Mouse (Mus musculus) stomach, postnatal 0 days (tissue): Measurements from ENCODE around the gene Gpsm1. TPM values are rescaled to one million over a fixed set of nuclear protein-coding genes. Genes with fewer than 3 reads are reported as not detected.

ENCODE experiments used
- ATAC-seq: fragments of 200-750 bp; cut with Nextera tagmentation; 2 replicates; pipeline ENCODE4 v1.8.0; 2017; ENCODE audit not compliant: low FRiP score, low TSS enrichment
- DNase-seq: peaks from one replicate; pipeline ENCODE4 v3.0.0-alpha.2; 2016; ENCODE audit warnings: low spot score
- H3K27ac ChIP-seq: fragments of 300-500 bp; sonication (generic); replicated peaks from 2 replicates; pipeline ENCODE4 v1.5.1; 2014; ENCODE audit warnings: mild to moderate bottlenecking, control low read depth
- H3K27me3 ChIP-seq: fragments of 300-500 bp; sonication (generic); 2 replicates; pipeline ENCODE4 v1.6.1; 2014; ENCODE audit warnings: low read length; ENCODE audit not compliant: control insufficient read depth, insufficient read depth
- H3K36me3 ChIP-seq: fragments of 300-500 bp; sonication (generic); 2 replicates; pipeline ENCODE4 v1.6.1; 2014; ENCODE audit warnings: low read length, mixed read lengths; ENCODE audit not compliant: control insufficient read depth, insufficient read depth
- H3K4me1 ChIP-seq: fragments of 300-500 bp; sonication (generic); replicated peaks from 2 replicates; pipeline ENCODE4 v1.6.1; 2014; ENCODE audit warnings: antibody characterized with exemption; ENCODE audit not compliant: control insufficient read depth, insufficient read depth
- H3K4me2 ChIP-seq: fragments of 300-500 bp; sonication (generic); replicated peaks from 2 replicates; pipeline ENCODE4 v1.6.1; 2014; ENCODE audit warnings: low read depth, mild to moderate bottlenecking, control low read depth, moderate library complexity
- H3K4me3 ChIP-seq: fragments of 300-500 bp; sonication (generic); 2 replicates; pipeline ENCODE4 v1.5.1; 2014; ENCODE audit warnings: low read depth, low read length, control low read depth
- H3K9ac ChIP-seq: fragments of 300-500 bp; sonication (generic); 2 replicates; pipeline ENCODE4 v1.6.1; 2014; ENCODE audit warnings: mild to moderate bottlenecking, low read length, control low read depth, mixed read lengths
- H3K9me3 ChIP-seq: fragments of 300-500 bp; sonication (generic); 2 replicates; pipeline ENCODE4 v1.6.1; 2016; ENCODE audit warnings: low read length; ENCODE audit not compliant: control insufficient read depth
- CTCF ChIP-seq: IDR thresholded peaks from 2 replicates; pipeline ENCODE4 v1.5.1; 2016; ENCODE audit warnings: antibody characterized with exemption, low read depth, mild to moderate bottlenecking, moderate library complexity
- EP300 ChIP-seq: optimal IDR thresholded peaks from 2 replicates; pipeline ENCODE3; 2016; ENCODE audit warnings: antibody characterized with exemption
- WGBS: fragments of 180-500 bp; shearing (Covaris S2); extraction: QIAGEN DNeasy Blood & Tissue Kit; methylation state at CpG from one replicate; pipeline ENCODE4 v1.1.7; 2014; 5-methylcytosine and 5-hydroxymethylcytosine counted together
- polyA plus RNA-seq: library from polyadenylated mRNA; unstranded; fragments of >200 nt; fragmentation: Nextera tagmentation; extraction: Ambion mirVana; gene quantifications from 2 replicates; pipeline ENCODE4 v1.2.1, GENCODE M21; 2015

Gpsm1 gene
- polyA plus RNA-seq, 1 experiment from 2014 or later: 20.9 TPM

- H3K27ac ChIP-seq: no peak overlapping the region
- H3K4me2 ChIP-seq: no peak overlapping the region
- TF ChIP-seq EP300 (no peak), CTCF (no peak)
- H3K4me1 ChIP-seq: no peaks in the 10 kb centered on the region; the same call in 1 of the 2 replicates
- DNase-seq (no peak), ATAC-seq (no peak)
- 84% methylated on average over 4 of the region's 4 CpGs for WGBS
- no peaks in the 10 kb centered on the region for H3K27me3 ChIP-seq
- H3K9me3 ChIP-seq: no peaks in the 10 kb centered on the region
- H3K36me3 ChIP-seq: no peaks in the 10 kb centered on the region
- no peak overlapping the region for H3K9ac ChIP-seq
- no peak overlapping the region for H3K4me3 ChIP-seq
Observed at GRCm38 (mm10) chr2:26356231-26356630, 40.9 kb downstream of the Gpsm1 start.

GRCm38 (mm10) chr2:26356678-26357077 is 41.4 kb downstream of the Gpsm1 start:
- no peak for DNase-seq
- 72% methylated on average over 7 of the region's 7 CpGs for WGBS
- Histone ChIP-seq H3K4me3 (no peak overlapping the region), H3K36me3 (no peaks in the 10 kb centered on the region), H3K27me3 (no peaks in the 10 kb centered on the region), H3K4me1 (no peaks in the 10 kb centered on the region; the same call in 1 of the 2 replicates), H3K4me2 (no peak overlapping the region), H3K9me3 (no peaks in the 10 kb centered on the region), H3K9ac (no peak overlapping the region), H3K27ac (no peak overlapping the region)
- ATAC-seq: no peak
- TF ChIP-seq CTCF: no peak
- no peak for TF ChIP-seq EP300

- ATAC-seq: peak; percentile 63
- WGBS: 38% methylated on average over 15 of the region's 15 CpGs
Observed at GRCm38 (mm10) chr2:26357484-26357883, 42.2 kb downstream of the Gpsm1 start.

DNA sequence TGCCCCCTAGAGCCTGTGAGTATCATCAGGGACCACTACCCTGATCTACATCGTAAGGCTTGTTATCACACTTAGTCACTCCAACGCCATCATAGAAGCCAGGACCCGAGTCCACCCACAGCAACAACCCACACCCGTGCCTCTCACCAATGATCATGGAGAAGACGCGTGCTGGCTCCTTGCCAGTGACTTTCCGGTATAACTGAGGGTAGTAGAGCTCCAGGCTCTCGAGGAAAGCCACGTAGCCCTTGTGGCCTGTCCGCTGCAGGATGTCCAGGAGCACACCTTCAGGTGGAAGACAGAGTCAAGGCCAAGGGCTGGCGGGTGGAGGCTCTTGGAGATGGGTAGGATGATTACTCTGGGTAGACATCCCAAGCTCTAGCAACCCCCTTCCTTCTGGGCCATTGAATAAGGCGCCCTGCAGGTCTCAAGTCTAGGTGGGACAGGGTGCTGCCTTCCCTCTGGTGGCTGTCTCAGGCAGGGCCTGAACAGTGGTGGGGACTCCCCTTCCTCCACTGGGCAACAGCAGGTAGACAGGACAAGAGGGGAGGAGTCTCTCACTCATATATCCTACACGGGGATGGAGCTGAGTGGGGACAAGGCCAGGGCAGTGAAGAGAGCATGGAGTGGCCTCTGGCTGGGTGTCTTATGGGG is 43.5 kb downstream of the Gpsm1 start:
- DNase-seq: no peak
- Histone ChIP-seq H3K27me3 (no peaks in the 10 kb centered on the region), H3K36me3 (peaks cover 4% of the 10 kb centered on the region; the same call in 1 of the 2 replicates), H3K4me3 (no peak overlapping the region), H3K9ac (no peak overlapping the region), H3K4me2 (no peak overlapping the region), H3K27ac (no peak overlapping the region), H3K4me1 (no peaks in the 10 kb centered on the region), H3K9me3 (no peaks in the 10 kb centered on the region)
- WGBS: 84% methylated on average over 13 of the region's 13 CpGs
- ATAC-seq: no peak
- TF ChIP-seq CTCF (no peak), EP300 (no peak)

More at GRCm38 (mm10) chr2:26357484-26357883, 42.2 kb downstream of the Gpsm1 start:
- no peak overlapping the region for H3K4me3 ChIP-seq
- TF ChIP-seq EP300 (no peak), CTCF (peak; percentile 68)
- DNase-seq: peak; percentile 75
- no peak overlapping the region for H3K4me2 ChIP-seq
- no peak overlapping the region for H3K9ac ChIP-seq
- no peak overlapping the region for H3K27ac ChIP-seq
- no peaks in the 10 kb centered on the region for H3K36me3 ChIP-seq
- no peaks in the 10 kb centered on the region for H3K27me3 ChIP-seq
- no peaks in the 10 kb centered on the region; the same call in 1 of the 2 replicates for H3K4me1 ChIP-seq
- H3K9me3 ChIP-seq: no peaks in the 10 kb centered on the region

DNA sequence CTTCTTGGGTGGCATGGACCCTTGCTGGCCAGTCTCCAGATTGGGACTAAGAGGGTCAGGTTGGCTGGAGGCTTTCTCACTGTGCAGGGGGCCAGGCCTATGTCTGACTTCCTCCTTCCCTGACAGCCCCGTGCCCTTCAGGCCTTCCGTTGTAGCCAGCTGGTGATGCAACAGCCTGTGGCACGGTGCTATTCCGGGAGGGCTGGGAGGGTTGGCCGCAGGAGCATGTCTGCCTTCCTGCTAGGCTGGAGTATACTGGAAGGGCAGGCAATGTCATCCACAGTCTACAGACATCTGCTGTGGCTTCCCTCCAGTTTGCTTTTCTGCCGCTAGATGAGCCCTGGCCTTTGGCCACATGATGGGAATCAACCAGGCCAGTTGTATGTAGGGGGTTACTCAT is 44.7 kb downstream of the Gpsm1 start:
- H3K4me2 ChIP-seq: no peak overlapping the region
- WGBS: 76% methylated on average over 6 of the region's 6 CpGs
- no peaks in the 10 kb centered on the region for H3K4me1 ChIP-seq
- no peak overlapping the region for H3K9ac ChIP-seq
- no peaks in the 10 kb centered on the region for H3K27me3 ChIP-seq
- H3K4me3 ChIP-seq: no peak overlapping the region
- H3K9me3 ChIP-seq: no peaks in the 10 kb centered on the region
- H3K36me3 ChIP-seq: peaks cover 4% of the 10 kb centered on the region; the same call in 1 of the 2 replicates
- ATAC-seq (no peak), DNase-seq (no peak)
- TF ChIP-seq EP300: no peak
- no peak for TF ChIP-seq CTCF
- 0 out of 2 replicates have a peak overlapping the region, but pooled peaks have one; percentile 8 for H3K27ac ChIP-seq

GRCm38 (mm10) chr2:26360772-26361171 is 45.5 kb downstream of the Gpsm1 start, which contains the start of gene Card9:
Gene Card9 (minus strand): TSS chr2:26360918.
- Histone ChIP-seq H3K27me3 (no peaks in the 10 kb centered on the region), H3K4me2 (no peak within 1 kb of the TSS), H3K4me1 (no peaks in the 10 kb centered on the region), H3K9me3 (no peaks in the 10 kb centered on the region), H3K4me3 (no peak within 1 kb of the TSS), H3K36me3 (peaks cover 6% of the 10 kb centered on the region; the same call in 1 of the 2 replicates), H3K27ac (0 out of 2 replicates have a peak within 1 kb of the TSS, but pooled peaks have one; percentile 8), H3K9ac (no peak within 1 kb of the TSS)
- DNase-seq (no peak), ATAC-seq (no peak)
- TF ChIP-seq EP300 (no peak), CTCF (no peak)
- WGBS: 40% methylated on average over 3 of the region's 3 CpGs
